Mouse (Mus musculus): Measurements from ENCODE around the gene Klhl29.
A peak's percentile ranks its signal among the peaks of the same experiment; 100 is the strongest.

Gene Klhl29

GRCm38 (mm10) chr12:5254246-5254982 is 121.1 kb downstream of the Klhl29 start:
- DNase-seq (ENCODE audit: low read depth, low spot score) = no peak

GRCm38 (mm10) chr12:5253289-5254005 is 122.0 kb downstream of the Klhl29 start:
- no peak for DNase-seq (ENCODE audit: low read depth, low spot score)

GRCm38 (mm10) chr12:5252569-5252968 is 122.9 kb downstream of the Klhl29 start:
- DNase-seq (ENCODE audit: low read depth, low spot score) = no peak

- DNase-seq (ENCODE audit: low read depth, low spot score) = no peak
Measured at GRCm38 (mm10) chr12:5250042-5250441, 125.4 kb downstream of the Klhl29 start.

GRCm38 (mm10) chr12:5249068-5249467 is 126.4 kb downstream of the Klhl29 start:
- DNase-seq (ENCODE audit: low read depth, low spot score) = no peak

- no peak for DNase-seq (ENCODE audit: low read depth, low spot score)
Measured at GRCm38 (mm10) chr12:5247505-5247904, 128.0 kb downstream of the Klhl29 start.

- no peak for DNase-seq (ENCODE audit: low read depth, low spot score)
Measured at GRCm38 (mm10) chr12:5246721-5247341, 128.7 kb downstream of the Klhl29 start.

GRCm38 (mm10) chr12:5246193-5246621 is 129.3 kb downstream of the Klhl29 start:
- no peak for DNase-seq (ENCODE audit: low read depth, low spot score)

- no peak for DNase-seq (ENCODE audit: low read depth, low spot score)
Measured at GRCm38 (mm10) chr12:5245207-5245597, 130.3 kb downstream of the Klhl29 start.

- no peak for DNase-seq (ENCODE audit: low read depth, low spot score)
Measured at GRCm38 (mm10) chr12:5244431-5245206, 130.9 kb downstream of the Klhl29 start.

- no peak for DNase-seq (ENCODE audit: low read depth, low spot score)
Measured at GRCm38 (mm10) chr12:5243867-5244266, 131.6 kb downstream of the Klhl29 start.

GRCm38 (mm10) chr12:5243449-5243848 is 132.0 kb downstream of the Klhl29 start:
- DNase-seq (ENCODE audit: low read depth, low spot score) = no peak

- no peak for DNase-seq (ENCODE audit: low read depth, low spot score)
Measured at GRCm38 (mm10) chr12:5242551-5243330, 132.7 kb downstream of the Klhl29 start.

- DNase-seq (ENCODE audit: low read depth, low spot score) = no peak
Measured at GRCm38 (mm10) chr12:5239451-5240245, 135.8 kb downstream of the Klhl29 start.

GRCm38 (mm10) chr12:5237078-5237477 is 138.4 kb downstream of the Klhl29 start:
- DNase-seq (ENCODE audit: low read depth, low spot score) = no peak

GRCm38 (mm10) chr12:5235596-5235995 is 139.9 kb downstream of the Klhl29 start:
- DNase-seq (ENCODE audit: low read depth, low spot score) = peak; percentile 31

- no peak for DNase-seq (ENCODE audit: low read depth, low spot score)
Measured at GRCm38 (mm10) chr12:5230504-5230903, 145.0 kb downstream of the Klhl29 start.

GRCm38 (mm10) chr12:5226676-5227654 is 148.5 kb downstream of the Klhl29 start:
- no peak for DNase-seq (ENCODE audit: low read depth, low spot score)

GRCm38 (mm10) chr12:5223595-5223994 is 151.9 kb downstream of the Klhl29 start:
- DNase-seq (ENCODE audit: low read depth, low spot score) = no peak

Measured in ES-CJ7 (cell line).